Mouse (Mus musculus) spleen, adult 2 months (tissue): ENCODE measurements around the gene Dnah14.

Experiments
- CTCF ChIP-seq: fragments of 200-500 bp; IDR thresholded peaks from 2 replicates; pipeline ENCODE4 v1.5.1; 2011; ENCODE audit warnings: mild to moderate bottlenecking, inconsistent platforms; ENCODE audit not compliant: insufficient read depth, insufficient read length, insufficient replicate concordance; ENCODE audit errors: extremely low read depth
- POLR2A ChIP-seq: fragments of 200-500 bp; IDR thresholded peaks from 2 replicates; pipeline ENCODE4 v1.6.1; 2011; ENCODE audit warnings: low read depth, low read length, inconsistent platforms

DNA sequence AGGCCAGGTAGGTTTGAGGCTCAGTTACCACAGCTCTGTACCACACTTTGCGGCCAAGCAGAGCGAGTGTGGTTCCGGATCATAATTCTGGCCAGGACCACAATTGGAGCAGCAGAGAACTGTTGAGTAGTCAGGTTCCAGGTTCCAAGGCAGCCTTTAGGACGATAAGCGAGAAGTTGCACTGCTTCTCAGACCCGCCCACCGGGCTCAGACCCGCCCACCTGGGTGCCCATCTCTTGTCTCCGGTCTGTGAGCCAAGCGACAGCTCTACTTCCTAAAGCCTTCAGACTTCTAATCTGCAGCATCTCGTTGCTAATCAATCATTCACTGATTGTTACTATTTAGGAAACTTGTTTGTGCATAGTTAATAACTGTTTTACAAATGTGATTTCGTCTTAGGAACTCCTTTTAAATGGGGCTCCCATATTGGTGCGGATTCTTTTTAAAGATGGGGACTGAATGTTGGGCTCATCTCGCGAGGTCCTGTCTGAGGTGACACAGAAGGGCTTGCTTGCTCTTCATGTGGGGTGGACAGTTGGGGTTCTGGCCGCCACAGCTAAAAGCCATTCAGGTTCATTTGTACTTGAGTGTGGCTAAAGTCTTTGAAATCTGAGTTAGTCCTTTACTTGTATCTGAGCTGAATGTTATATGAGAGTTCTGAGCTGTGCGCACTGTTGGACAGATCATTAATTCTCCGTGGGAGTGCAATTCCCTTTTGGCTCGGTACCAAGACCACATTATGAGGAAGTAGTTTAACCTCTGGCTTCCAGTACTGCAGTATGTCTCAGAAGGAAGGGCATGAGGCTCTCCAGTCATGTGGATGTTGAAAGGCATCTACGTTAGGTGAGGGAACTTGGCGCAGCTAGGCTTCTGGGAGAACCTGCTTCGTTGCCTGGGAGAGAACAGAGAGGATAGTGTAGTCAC is 36.3 kb upstream of the Dnah14 start:
- TF ChIP-seq POLR2A (no peak), CTCF (no peak)
